Mouse (Mus musculus) megakaryocyte, embryonic 14.5 days (primary cell): Measurements from ENCODE around the gene Ccdc73. TPM values are rescaled to one million over a fixed set of nuclear protein-coding genes. Genes with fewer than 3 reads are reported as not detected.

ENCODE experiments used
- H3K27me3 ChIP-seq: replicated peaks from 2 replicates; pipeline ENCODE3; 2012; ENCODE audit warnings: inconsistent platforms
- H3K36me3 ChIP-seq: replicated peaks from 2 replicates; pipeline ENCODE3; 2012; ENCODE audit warnings: low read length, inconsistent platforms, mixed read lengths
- H3K4me1 ChIP-seq: 2 replicates; pipeline ENCODE4 v1.6.1; 2012; ENCODE audit warnings: inconsistent platforms
- H3K4me3 ChIP-seq: replicated peaks from 2 replicates; pipeline ENCODE3; 2012; ENCODE audit warnings: moderate library complexity, mild to moderate bottlenecking, inconsistent platforms
- H3K9me3 ChIP-seq: 2 replicates; pipeline ENCODE4 v1.6.1; 2012; ENCODE audit warnings: inconsistent platforms
- FLI1 ChIP-seq: IDR thresholded peaks from 2 replicates; pipeline ENCODE4 v1.6.1; 2012; ENCODE audit warnings: low read length, inconsistent platforms, mixed read lengths
- GATA1 ChIP-seq: IDR thresholded peaks from 3 replicates; pipeline ENCODE4 v1.6.1; 2012; ENCODE audit warnings: mixed read lengths, low read length, inconsistent platforms, borderline replicate concordance
- polyA plus RNA-seq: library from polyadenylated mRNA; stranded (reverse); fragments of >175 nt; gene quantifications from 2 replicates; pipeline ENCODE4 v1.2.3, GENCODE M21; 2012; ENCODE audit warnings: low replicate concordance; ENCODE audit not compliant: insufficient read depth

The Ccdc73 gene
- polyA plus RNA-seq, 1 experiment: not detected

DNA sequence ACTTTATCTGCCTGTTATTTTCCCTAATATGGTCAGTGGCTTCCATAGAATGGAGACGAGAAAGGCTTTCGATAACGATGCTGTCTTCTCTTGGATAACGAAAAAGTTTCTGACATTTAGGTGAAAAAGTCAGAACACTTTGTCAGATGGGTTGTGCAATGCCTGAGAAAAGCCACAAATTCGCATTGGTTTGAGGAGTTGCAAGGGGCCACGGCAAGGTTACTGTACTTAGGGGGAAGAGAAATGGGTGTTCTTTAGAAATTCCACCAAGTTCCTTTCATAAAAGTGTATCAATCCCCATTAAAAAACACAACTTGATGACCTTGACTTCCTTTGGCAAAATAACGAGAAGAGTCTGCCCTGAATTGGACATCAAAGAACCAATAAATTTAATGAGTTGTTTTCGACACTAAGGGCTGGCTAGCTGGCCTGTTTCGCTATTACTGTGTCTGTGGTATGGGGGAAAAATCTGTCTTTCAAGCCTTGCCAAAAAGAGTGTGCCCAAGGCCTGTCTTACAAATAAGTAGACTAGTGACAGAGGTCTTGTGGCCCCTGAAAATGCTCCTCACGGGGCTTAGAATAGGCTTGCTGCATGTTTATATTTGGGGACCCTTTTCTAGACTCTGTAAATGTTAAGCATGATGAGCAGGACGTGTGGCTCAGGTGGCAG lies 168.9 kb downstream of the Ccdc73 start:
- no peaks in the 10 kb centered on the region for H3K9me3 ChIP-seq
- H3K27me3 ChIP-seq: peaks cover 9% of the 10 kb centered on the region
- no peaks in the 10 kb centered on the region for H3K36me3 ChIP-seq
- H3K4me3 ChIP-seq: no peak overlapping the region
- no peaks in the 10 kb centered on the region for H3K4me1 ChIP-seq
- TF ChIP-seq FLI1 (no peak), GATA1 (no peak)

DNA sequence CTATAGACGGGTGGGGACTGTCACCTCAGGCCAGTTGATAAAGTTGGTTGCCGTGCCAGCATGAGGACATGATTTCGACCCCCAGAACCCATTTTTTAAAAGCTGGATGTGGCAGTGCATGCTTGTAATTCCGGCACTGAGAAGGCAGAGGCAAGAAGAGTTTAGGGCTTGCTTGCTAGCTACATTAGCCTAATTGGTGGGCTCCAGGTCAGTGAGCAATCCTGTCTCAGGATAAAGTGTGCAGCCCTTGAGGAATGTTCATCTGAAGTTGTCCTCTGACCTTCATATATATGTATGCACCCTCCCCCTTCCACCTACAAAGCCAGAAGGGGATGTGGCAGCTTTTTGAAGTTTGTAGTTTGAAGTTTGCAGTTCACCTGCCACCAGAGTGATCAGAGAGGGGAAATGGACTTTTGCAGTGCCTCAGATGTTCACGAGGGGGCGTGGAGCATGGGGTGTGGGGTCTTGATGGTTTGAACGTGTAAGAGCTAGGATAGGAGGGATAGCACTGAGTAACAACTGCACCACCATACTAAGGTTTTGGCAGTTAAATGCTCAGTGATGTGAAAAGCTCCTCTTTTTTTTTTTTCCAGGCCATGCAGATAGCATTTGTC lies 170.5 kb downstream of the Ccdc73 start:
- H3K27me3 ChIP-seq: peaks cover 7% of the 10 kb centered on the region
- no peaks in the 10 kb centered on the region for H3K36me3 ChIP-seq
- no peaks in the 10 kb centered on the region for H3K4me1 ChIP-seq
- no peaks in the 10 kb centered on the region for H3K9me3 ChIP-seq
- H3K4me3 ChIP-seq: no peak overlapping the region
- TF ChIP-seq FLI1 (no peak), GATA1 (no peak)

DNA sequence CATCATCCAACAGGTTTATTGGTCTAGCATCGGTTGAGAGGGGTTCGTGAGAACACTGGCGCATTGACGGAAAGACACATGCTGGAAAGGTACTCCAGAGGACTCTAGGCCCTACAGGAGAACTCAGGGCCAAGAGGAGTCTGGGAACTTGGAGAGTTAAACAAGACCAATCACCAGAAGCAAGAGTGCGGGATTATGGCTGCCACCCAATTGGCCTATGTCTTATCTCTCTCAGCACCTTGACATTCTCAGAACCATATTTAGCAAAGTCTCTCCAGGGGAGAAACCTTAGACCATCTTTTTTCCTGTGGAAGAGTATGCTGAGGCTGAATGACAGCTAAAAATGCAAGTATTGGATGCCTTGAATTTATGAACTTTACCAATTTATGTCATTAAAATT lies 171.3 kb downstream of the Ccdc73 start:
- H3K36me3 ChIP-seq: no peaks in the 10 kb centered on the region
- no peaks in the 10 kb centered on the region for H3K4me1 ChIP-seq
- peaks cover 7% of the 10 kb centered on the region for H3K27me3 ChIP-seq
- no peak overlapping the region for H3K4me3 ChIP-seq
- no peak for TF ChIP-seq GATA1
- no peak for TF ChIP-seq FLI1
- no peaks in the 10 kb centered on the region for H3K9me3 ChIP-seq

DNA sequence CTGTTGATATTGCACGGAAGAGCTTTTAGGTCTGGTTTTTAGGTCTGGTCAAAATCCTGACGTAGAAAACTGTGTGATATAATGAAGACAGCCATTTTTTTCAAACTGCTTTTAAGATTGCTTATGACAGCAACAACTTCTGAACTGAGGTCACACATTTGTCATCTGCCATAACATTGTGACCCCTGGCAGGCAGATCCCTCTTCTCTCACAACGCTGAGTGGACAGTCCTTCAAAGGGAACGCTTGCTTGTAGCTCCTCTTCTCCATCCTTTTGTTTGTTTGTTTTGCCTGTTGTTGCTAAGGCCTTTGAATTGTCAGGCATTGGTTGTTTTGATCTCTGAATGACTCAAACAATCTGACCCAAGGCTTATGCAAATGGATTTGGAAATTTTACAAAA lies 173.3 kb downstream of the Ccdc73 start:
- no peaks in the 10 kb centered on the region for H3K9me3 ChIP-seq
- H3K36me3 ChIP-seq: no peaks in the 10 kb centered on the region
- no peak overlapping the region for H3K4me3 ChIP-seq
- no peaks in the 10 kb centered on the region for H3K4me1 ChIP-seq
- TF ChIP-seq FLI1 (no peak), GATA1 (no peak)
- peaks cover 7% of the 10 kb centered on the region for H3K27me3 ChIP-seq

- H3K27me3 ChIP-seq: peaks cover 5% of the 10 kb centered on the region
Observed at GRCm38 (mm10) chr2:105043152-105043551, 175.5 kb downstream of the Ccdc73 start.

GRCm38 (mm10) chr2:105048301-105048700 lies 180.7 kb downstream of the Ccdc73 start:
- TF ChIP-seq GATA1: no peak
- no peak for TF ChIP-seq FLI1
- Histone ChIP-seq H3K4me1 (no peaks in the 10 kb centered on the region), H3K4me3 (no peak overlapping the region), H3K36me3 (no peaks in the 10 kb centered on the region), H3K9me3 (no peaks in the 10 kb centered on the region), H3K27me3 (peaks cover 3% of the 10 kb centered on the region)

More at GRCm38 (mm10) chr2:105043152-105043551, 175.5 kb downstream of the Ccdc73 start:
- H3K4me3 ChIP-seq: no peak overlapping the region
- TF ChIP-seq FLI1 (no peak), GATA1 (no peak)
- H3K36me3 ChIP-seq: no peaks in the 10 kb centered on the region
- no peaks in the 10 kb centered on the region for H3K9me3 ChIP-seq
- no peaks in the 10 kb centered on the region for H3K4me1 ChIP-seq

GRCm38 (mm10) chr2:105055529-105055928 lies 187.9 kb downstream of the Ccdc73 start:
- no peak for TF ChIP-seq GATA1
- TF ChIP-seq FLI1: no peak
- Histone ChIP-seq H3K9me3 (no peaks in the 10 kb centered on the region), H3K4me1 (no peaks in the 10 kb centered on the region), H3K4me3 (no peak overlapping the region), H3K36me3 (no peaks in the 10 kb centered on the region), H3K27me3 (peaks cover 3% of the 10 kb centered on the region)

GRCm38 (mm10) chr2:105058577-105059116 lies 191.0 kb downstream of the Ccdc73 start:
- Histone ChIP-seq H3K9me3 (peaks cover 3% of the 10 kb centered on the region; the same call in 1 of the 2 replicates), H3K36me3 (no peaks in the 10 kb centered on the region), H3K27me3 (no peaks in the 10 kb centered on the region), H3K4me1 (no peaks in the 10 kb centered on the region), H3K4me3 (no peak overlapping the region)
- TF ChIP-seq GATA1 (no peak), FLI1 (no peak)

DNA sequence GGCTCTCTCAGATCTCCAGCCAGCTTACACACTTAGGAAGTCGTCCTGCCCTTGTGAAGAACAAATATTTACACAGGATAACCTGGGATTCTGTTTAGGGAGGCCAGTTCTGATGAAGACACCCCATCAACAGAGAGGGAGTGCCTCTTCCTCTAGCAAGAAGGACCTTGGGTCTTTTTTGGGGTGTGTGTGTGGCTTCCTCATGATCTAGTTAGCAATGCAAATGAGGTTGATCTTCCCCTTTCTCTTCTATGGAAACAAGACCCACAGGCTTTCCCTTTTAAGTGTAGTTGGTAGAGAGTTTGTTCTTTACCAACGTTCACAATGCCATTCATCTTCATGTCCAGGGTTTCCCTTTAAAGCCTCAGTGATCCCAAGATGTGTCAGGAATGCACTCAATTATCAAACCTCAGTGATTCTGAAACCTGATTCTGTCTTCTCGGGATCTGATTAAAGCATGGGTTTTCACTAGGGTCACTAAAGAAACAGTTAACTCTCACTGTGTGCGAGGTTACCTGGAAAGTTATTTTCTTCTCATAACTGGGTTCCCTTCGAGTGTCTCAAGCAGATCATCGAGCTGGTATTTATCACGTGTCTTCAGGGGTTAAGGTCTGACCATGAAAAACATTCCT lies 195.3 kb downstream of the Ccdc73 start:
- Histone ChIP-seq H3K9me3 (peaks cover 3% of the 10 kb centered on the region; the same call in 1 of the 2 replicates), H3K4me3 (no peak overlapping the region), H3K36me3 (no peaks in the 10 kb centered on the region), H3K4me1 (no peaks in the 10 kb centered on the region), H3K27me3 (no peaks in the 10 kb centered on the region)
- TF ChIP-seq FLI1 (no peak), GATA1 (no peak)

Other genes with a start within 250 kb of the Ccdc73 start
- gene Tcp11l1, start 155.6 kb upstream of the Ccdc73 start, polyA plus RNA-seq: 43.5 and 88.1 TPM in 2 replicates
- gene Pin1rt1, start 151.4 kb upstream of the Ccdc73 start, polyA plus RNA-seq: 0.20 TPM in 1 of 2 replicates, not detected in the other
- 1.7 and 1.9 TPM in 2 replicates for gene Depdc7, start 124.9 kb upstream of the Ccdc73 start, polyA plus RNA-seq
- gene Qser1, start 51.0 kb upstream of the Ccdc73 start, polyA plus RNA-seq: 0.15 TPM in 1 of 2 replicates, not detected in the other
- 0.35 TPM in 1 of 2 replicates, not detected in the other for gene Prrg4, start 17.9 kb upstream of the Ccdc73 start, polyA plus RNA-seq
- gene Eif3m, start 149.3 kb downstream of the Ccdc73 start, polyA plus RNA-seq: 9.0 TPM in 1 of 2 replicates, not detected in the other
- not detected in 2 replicates for gene Gm11060, start 224.2 kb downstream of the Ccdc73 start, polyA plus RNA-seq